Mouse (Mus musculus): Measurements from ENCODE around the gene Larp1b. TPM values are rescaled to one million over a fixed set of nuclear protein-coding genes. Genes with fewer than 3 reads are reported as not detected.
A peak's percentile ranks its signal among the peaks of the same experiment; 100 is the strongest.

Larp1b gene
- total RNA-seq, 2 experiments from 2014 or later: 17.8 to 20.0 TPM

DNA sequence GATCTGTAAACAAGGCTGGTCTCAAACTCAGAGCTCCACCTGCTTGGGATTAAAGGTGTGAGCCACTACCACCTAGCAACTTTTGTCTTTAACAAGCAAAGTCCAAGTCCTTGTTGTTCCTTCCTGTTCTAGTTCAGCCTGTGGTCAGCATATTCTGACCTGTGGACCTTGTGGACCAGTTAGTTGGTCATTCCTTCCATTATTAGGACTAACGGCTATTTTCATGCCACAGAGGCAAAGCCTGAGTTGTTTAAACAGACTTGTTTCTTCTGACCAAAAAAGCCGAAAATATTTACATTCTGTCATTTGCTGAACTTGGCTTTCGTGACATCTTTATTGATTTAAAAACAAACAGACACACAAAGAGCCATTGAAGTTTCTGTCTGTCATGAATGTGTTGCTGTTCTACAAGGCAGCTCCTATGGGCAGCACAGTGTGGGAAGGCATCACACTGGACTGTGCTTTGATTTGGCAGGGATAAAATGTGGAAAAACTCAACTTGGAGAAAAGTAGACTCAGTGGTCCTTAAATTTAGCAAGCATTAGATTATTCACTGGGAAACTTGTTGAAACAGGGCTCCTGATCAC is 68.5 kb downstream of the Larp1b start:
- DNase-seq (ENCODE audit: low spot score in 2 of 2): no peak

DNA sequence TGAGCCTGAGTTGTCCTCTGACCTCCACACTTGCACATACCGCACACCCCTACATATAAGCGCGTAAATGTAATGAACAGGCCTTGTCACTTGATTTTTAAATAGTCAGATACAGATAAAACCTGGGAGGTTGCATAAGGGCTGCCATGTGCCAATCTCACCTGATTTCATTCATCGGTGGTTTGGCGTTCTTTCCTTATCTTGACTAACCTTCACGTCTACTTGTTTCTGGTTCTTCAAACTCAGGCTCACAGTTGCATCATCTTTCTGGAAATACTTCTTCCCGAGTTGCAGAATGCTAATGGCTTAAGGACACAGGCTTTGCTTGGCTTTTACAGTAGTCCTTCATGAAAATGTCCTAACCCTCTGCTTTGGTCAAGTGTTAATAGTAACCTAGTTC is 71.1 kb downstream of the Larp1b start:
- DNase-seq (ENCODE audit: low spot score in 2 of 2): no peak

DNA sequence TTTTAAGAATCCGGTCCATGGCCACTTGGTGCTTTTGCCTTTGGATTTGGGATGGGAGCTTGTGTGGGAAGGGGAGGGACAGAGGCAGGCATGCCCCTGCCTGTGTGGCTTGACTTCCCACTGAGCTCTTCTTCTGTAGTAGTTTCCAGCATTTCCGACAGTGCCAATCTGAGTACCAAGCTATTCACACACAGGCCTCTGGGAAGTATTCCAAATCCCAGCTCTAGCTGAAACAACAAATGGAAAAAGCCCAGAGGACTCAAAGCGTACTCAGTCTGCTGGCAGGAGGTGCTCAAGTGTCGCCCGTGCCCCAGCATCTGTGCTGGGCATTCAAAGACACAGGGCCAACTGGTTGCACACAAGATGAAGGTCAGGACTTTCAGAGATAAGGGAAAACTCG is 72.4 kb downstream of the Larp1b start:
- DNase-seq (ENCODE audit: low spot score in 2 of 2): peak; percentile 36 to 87

DNA sequence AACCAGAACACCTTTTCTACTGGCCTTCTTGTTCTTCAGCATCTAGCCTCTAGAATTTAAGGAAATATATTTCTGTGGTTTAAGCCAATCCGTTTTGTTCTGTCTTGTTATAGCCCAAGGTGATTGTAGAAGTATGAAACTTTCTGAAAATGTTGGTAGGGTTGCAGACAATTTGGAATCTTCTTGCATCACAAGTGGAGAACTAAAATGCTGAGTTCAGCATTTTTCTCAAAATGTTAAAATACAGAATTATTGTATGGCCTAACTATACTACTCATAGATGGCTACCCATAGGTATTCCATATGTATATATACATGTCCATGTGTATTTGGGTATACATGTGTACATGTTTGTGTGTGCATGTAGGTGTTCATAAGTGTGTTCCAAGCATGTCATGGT is 81.1 kb downstream of the Larp1b start:
- no peak for DNase-seq (ENCODE audit: low spot score in 2 of 2)

DNA sequence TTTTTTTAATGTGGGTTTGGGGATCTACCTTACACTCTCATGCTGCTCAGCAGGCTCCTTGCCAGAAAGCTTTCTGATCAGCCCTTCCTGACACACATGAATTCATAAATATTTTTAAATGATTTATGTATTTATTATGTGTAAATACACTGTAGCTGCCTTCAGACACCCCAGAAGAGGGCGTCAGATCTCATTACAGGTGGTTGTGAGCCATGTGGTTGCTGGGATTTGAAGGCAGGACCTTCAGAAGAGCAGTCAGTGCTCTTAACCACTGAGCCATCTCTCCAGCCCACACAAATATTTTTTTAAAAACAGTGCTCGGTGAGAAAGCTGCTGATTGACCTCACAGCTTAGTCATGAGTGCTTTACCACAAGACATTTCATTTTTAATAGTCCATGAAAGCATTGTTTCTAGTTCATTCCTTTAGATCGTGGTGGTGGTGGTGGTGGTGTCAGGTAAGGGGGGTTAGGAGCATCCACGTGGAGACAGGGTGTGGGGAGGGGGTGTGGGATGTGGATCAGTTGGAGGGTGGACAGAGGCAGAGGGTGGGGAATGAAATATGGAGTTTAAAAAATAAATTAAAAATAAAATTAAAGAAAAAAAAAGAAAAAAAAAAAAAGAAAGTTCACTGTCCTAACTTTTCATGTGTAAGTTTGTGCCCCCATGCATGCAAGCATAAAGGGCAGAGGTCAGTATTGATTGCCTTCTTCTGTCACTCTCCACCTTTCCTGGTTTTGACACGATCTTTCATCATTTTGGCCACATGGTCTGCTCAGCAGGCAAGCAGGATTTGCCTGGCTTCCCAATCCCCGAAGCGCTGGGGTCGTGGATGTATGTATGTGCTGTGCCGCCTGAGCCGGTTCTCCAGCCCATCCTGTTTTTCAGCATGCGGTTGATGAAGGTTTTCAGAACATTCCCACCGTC is 81.9 kb downstream of the Larp1b start:
- DNase-seq (ENCODE audit: low spot score in 2 of 2): no peak

DNA sequence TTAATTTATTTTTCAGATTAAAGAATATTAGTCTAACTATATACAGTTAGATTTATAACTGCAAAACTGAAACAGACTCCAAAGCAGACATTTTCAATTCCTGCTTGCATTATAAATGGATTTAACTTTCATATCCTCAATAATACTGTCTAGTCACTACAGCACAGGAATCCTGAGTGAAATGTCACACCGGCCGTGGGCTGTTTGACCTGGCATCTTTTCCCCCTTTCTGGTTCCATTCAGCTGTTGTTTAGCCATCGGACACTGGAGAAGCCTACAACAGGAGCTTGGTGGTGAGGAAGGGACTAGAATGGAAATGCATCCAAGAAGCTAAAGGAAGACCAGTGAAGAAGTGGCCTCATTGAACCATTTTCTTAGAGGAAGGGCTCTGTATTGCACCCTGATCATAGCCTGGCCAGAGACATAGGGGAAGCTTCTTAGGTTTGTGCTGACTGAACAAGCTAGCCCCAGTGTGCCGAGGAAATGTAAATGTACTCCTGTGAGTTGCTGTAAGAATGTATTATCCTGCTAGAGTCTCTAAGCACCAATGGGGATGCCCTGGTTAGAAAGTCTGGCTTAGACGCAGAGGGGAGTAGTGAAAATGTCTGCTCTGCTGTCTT is 88.8 kb downstream of the Larp1b start:
- DNase-seq (ENCODE audit: low spot score in 2 of 2): no peak

DNA sequence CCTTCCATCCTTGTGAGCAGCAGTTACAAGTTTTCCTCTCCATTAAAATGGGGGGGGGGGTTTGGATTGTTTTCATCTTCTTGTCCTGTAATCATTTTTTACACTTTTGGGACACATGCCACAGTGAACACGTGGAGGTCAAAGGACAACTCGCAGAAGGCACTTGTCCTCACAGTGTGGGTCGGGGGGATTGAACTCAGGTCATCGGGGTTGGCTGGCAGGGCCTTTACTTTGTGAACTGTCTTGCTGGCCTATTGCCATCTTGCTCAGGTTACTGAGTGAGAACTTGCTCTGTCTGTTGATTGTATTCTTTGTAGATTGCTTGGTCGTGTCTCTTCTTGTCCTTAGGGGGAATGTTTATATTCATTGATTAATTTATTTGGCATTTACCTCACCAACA is 91.6 kb downstream of the Larp1b start:
- DNase-seq (ENCODE audit: low spot score in 2 of 2): no peak

DNA sequence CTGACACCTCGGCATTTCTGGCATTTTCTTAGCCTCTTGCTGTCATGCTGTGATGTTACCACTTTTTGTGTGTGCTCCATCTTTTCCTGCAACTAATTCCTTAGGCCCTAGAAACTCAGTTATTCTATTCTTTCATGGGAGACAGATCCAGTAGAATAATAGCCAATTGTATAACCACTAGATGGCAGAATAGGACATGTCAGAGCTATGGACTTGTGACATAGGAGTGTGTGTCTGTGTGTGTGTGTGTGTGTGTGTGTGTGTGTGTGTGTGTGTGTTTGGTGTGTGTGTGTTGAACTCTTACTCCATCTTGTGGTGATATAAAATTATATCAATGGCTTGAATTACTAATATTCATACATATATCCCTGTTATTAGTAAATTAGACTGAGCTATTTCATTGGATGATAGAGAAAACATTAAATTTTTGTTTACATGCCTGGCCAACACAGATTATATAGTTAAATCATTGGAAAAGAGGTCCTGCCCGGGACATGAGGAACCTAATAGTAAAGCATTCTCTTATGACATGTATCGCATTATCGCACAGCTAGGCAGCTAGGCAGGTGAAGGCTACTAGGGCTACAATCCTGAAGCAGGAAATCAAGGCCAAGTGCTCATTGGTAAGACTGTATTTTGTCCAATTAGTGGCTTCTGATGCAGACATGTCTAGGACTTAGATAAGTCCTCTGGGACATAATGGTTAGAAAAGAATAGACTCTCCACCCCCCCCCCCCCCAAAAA is 92.7 kb downstream of the Larp1b start:
- peak; percentile 14 to 57 for DNase-seq (ENCODE audit: low spot score in 2 of 2)

DNA sequence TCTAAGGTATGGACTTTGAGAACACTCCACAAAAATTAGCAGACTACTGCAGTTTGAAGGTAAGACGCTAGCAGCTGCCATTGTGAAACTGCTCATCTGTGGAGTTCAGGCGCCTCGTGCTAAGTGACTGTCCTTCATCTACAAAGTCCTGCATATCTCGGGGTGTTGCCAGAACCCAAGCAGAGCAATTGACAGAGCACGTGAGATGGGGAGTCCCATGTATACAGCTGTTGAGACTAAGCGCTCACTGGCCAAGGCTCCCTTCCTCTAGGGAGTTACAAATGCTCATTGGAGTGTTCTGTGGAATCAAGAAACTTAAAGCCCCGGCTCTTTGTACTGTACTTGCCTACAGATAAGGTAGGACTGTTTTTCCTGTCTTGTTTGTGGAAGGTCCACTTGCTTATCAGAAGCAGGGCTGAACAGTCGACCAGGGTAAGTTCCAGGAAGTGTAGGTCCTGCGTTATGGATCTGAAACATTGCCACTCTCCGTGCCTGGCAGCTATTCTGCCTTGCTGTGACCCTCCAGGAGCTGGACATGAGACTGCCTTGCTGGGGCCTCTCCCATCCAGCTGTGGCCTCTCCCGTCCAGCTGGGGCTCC is 94.2 kb downstream of the Larp1b start:
- DNase-seq (ENCODE audit: low spot score in 2 of 2): no peak

DNA sequence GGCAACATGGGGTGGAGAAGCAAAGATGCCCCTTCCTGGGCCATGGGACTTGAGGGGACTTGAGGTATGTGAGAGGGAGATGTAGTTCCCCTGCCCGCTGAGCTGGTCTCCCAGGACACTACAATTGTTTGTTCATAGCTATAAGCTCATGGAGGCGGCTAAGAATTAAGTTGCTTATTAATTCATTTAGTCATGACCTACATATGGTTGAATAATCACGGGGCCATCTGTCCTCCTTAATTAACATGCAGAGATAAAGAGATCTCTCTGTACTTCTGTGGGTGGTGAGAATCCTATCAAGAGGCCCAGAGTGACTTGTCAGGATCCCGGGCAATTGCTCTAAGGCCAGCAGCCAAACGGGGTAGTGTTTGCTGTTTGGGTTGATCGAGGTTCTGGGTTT is 98.2 kb downstream of the Larp1b start:
- DNase-seq (ENCODE audit: low spot score in 2 of 2): no peak

DNA sequence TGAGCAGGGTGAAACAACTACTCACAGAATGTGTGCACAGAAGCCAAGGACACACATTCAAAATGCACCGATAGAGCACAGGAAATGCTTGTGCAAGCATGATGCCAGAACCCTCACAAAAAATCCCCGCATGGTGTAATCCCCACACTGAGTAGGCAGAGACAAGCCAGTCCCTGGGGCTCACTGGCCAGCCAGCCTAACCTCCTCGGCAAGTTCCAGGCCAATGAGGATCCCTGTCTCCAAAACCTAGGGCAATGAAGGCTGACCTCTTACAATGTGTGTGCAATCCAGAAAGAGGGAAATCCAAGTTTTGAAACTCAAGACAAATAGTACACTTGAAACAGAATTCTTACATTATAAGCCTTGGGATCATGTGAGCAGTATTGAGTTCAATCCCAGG is 103.7 kb downstream of the Larp1b start:
- no peak for DNase-seq (ENCODE audit: low spot score in 2 of 2)

DNA sequence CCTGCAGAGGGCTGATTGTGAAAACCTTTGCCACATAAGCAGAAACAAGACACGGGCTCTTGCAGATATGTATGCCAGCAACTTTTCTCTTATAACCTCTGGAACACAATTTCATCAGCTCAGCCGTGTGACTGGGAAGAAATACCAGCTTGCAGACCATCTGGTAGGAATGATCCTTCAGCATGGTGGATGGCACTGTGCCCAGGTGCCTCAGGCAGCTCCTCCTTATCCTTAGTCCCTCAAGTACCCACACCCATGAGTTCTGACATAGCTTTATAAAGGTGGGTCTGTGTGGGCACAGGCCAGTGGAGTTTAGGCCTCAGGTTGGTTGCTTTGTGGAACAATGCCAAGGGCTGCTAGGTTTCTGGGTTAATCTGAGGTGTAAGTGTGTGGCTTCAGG is 108.8 kb downstream of the Larp1b start:
- peak; percentile 29 to 37 for DNase-seq (ENCODE audit: low spot score in 2 of 2)

DNA sequence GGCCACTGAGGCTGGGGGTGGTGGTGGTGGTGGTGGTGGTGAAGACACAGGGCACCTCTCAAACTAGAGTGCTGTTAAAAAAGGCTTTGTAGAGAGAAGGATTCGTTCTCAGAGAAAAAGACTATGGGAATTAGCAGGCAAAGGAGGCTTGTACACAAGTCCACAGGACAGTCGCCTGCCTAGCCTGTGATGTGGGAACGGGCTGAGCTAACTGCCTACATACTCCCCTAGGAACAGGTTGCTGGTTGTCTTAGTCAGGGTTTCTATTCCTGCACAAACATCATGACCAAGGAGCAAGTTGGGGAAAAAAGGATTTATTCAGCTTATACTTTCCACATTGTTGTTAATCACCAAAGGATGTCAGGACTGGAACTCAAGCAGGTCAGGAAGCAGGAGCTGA is 109.6 kb downstream of the Larp1b start:
- DNase-seq (ENCODE audit: low spot score in 2 of 2): no peak

DNA sequence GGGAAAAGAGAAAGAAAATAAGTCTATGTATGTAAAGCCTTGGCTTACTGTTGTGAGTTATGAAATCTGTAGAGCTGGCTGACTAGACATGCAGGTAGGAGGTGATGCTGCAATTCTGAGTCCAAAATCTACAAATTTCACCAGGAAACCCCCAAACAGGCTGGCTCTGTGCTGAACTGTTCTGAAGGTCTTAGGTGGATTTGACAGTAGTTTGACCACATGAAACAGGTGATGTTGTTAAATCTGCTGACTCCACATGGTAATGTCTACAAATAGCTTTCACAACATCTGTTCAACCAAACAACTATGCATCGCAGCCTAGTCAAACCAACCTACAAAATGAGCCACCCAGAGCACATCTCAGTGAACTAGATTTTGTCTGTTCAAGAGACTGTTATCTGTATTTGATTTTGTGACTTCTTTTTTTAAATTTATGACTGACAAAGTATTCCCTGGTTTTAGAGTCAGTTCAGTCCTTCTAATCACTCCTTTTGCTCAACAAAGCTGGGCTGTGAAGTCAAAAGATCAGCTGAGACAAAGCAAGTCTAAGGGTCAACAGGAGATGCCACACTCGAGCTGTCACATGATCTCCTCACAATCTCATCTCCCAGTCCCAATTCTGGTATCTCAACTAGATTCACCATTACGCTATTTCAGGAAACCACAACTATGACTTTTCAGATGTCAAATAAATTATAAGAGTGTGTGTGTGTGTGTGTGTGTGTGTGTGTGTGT is 112.4 kb downstream of the Larp1b start:
- no peak for DNase-seq (ENCODE audit: low spot score in 2 of 2)

DNA sequence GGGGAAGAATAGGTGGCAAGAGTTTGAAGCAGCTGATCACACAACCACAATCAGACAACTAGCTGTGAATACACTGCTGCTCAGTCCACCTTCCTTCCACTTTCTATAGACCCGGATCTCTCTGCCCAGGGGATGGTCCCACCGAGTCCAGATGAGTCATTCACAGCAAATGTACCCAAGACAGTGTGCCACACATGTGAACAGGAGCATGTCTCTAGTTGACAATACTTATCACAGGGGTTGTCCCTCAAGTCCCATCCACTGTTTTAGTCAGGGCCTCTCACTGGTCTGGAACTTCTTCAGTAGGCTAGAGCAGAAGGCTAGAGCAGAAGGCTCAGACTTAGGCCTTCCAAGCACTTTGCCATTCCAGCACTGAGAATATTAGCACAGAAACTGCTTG is 113.1 kb downstream of the Larp1b start:
- DNase-seq (ENCODE audit: low spot score in 2 of 2): no peak

DNA sequence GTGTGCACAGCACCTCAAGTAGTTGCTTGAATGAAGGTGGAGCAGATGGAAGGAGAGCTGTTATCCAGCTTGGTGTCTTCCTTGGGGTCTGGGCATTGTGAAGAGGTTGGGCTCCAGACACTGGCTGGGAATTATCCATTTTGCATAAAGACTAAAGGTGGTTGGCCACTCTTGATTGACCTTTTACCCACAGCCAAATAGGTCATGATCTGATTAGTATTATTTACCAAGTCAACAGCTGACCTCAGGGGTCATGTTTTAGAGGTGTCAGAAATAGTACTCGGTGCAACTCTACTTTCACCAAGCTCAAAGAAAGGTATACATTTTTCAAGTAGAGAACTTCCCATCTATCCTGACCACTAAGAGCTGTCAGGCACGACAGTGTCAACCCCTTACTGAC is 115.7 kb downstream of the Larp1b start:
- DNase-seq (ENCODE audit: low spot score in 2 of 2): no peak

DNA sequence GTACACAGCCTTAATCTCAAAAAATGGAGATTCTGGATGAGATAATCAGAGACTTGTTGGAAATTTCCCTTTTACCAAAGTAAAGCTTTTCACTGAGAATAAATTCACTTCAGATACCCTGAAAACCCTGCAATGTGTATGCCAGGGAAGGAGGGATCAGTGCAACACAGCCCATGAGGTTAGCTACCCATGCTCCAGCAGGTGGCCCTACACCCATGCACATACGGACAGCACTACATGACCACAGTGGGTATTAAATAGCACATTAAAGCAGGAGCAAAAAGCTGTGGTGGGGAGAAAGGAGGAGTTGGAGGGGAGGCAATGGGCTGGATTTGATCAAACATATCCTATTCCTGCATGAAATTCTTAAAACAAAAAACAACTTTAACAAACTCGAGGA is 120.9 kb downstream of the Larp1b start:
- DNase-seq (ENCODE audit: low spot score in 2 of 2): no peak

DNA sequence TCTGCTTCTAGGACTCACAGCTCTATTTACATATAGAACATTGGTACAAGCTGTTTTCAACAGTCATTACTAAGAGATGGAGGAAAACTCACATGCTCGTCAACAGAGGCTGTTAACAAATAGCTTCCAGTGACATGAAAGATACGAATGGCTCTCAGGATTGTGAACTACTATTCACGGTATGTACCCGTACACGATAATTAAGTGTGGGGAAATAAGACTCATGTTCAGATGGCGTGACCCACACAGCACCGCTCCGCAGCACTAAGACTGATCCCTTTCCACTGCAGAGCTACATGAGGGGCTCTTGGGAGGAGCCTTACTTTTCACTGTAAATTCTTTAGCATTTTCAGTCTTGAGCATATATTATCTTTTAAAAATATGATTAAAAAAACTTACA is 125.7 kb downstream of the Larp1b start:
- DNase-seq (ENCODE audit: low spot score in 2 of 2): no peak

DNA sequence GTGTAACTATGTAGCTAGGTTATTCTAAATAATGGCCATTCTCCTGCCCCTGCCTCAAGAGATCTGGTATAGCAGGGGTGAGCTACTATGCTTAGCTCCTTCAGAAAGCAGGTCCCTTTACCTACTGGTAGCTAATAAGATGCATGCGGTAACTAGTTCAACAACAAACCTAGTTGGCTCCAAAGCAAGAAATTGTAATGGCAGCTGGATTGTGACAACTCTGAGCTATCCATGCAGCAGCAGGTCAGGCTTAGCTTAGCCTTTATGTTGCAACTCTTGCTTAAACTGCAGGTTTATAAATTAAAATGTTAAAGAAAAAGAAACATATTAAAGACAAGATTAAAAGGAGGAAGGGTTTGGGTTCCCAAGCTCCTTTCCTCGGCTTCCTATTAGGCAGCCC is 129.0 kb downstream of the Larp1b start:
- no peak for DNase-seq (ENCODE audit: low spot score in 2 of 2)

DNA sequence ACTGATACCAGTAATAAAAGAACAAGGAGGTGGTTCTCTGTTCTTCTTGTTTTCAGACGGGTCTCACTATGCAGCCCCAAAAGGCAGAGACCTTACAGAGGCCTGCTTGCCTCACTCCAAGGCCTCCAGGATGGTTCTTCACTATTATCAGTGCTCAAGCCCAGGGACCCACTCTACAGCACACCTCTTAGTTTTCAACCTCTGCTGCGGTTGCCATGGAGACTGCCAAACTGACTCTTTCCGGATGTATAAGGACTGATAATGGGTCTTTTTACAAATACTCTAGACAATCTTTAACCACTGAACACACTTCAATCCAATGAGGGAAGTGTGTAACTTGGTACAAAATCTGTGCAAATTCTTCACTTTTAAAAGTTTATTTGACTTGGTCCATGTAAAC is 131.1 kb downstream of the Larp1b start:
- no peak for DNase-seq (ENCODE audit: low spot score in 2 of 2)

Measured in layer of hippocampus, postnatal 14 days (tissue).